Mouse (Mus musculus) lung, adult 2 months (tissue): ENCODE data around the gene Rpap2. TPM values are rescaled to one million over a fixed set of nuclear protein-coding genes. Genes with fewer than 3 reads are reported as not detected.

Experiments used
- DNase-seq: peaks from one replicate; pipeline ENCODE4 v3.0.0; 2022
- H3K4me1 ChIP-seq: fragments of 200-500 bp; 2 replicates; pipeline ENCODE4 v1.6.1; 2011; ENCODE audit warnings: low read length; ENCODE audit not compliant: control insufficient read depth, insufficient read depth
- H3K4me3 ChIP-seq: fragments of 200-500 bp; replicated peaks from 2 replicates; pipeline ENCODE3; 2011; ENCODE audit warnings: low read depth, mild to moderate bottlenecking, control low read depth, low read length; ENCODE audit errors: extremely low read depth
- CTCF ChIP-seq: fragments of 200-500 bp; IDR thresholded peaks from 2 replicates; pipeline ENCODE4 v1.5.1; 2011; ENCODE audit warnings: mild to moderate bottlenecking, low read length, control low read depth; ENCODE audit not compliant: insufficient read depth
- POLR2A ChIP-seq: fragments of 200-500 bp; IDR thresholded peaks from 2 replicates; pipeline ENCODE4 v1.6.1; 2011; ENCODE audit warnings: low read depth, mild to moderate bottlenecking, control low read depth, low read length, borderline replicate concordance; ENCODE audit errors: extremely low read depth
- WGBS: fragments of 180-500 bp; shearing (Covaris S2); methylation state at CpG from one replicate; pipeline ENCODE4 v1.1.7; 2018; 5-methylcytosine and 5-hydroxymethylcytosine counted together
- polyA plus RNA-seq: library from polyadenylated mRNA; depleted of rRNA; stranded (reverse); fragments of >200 nt; gene quantifications from 2 replicates; pipeline ENCODE4 v1.2.3, GENCODE M21; 2012

Gene Rpap2
- polyA plus RNA-seq, 1 experiment: 2.5 TPM

GRCm38 (mm10) chr5:107684380-107684779, 87.2 kb downstream of the Rpap2 start:
- no peak for DNase-seq
- WGBS: 65% methylated on average over 2 of the region's 2 CpGs
- no peak overlapping the region for H3K4me3 ChIP-seq
- peaks cover 6% of the 10 kb centered on the region for H3K4me1 ChIP-seq
- TF ChIP-seq POLR2A: no peak
- TF ChIP-seq CTCF: no peak

DNA sequence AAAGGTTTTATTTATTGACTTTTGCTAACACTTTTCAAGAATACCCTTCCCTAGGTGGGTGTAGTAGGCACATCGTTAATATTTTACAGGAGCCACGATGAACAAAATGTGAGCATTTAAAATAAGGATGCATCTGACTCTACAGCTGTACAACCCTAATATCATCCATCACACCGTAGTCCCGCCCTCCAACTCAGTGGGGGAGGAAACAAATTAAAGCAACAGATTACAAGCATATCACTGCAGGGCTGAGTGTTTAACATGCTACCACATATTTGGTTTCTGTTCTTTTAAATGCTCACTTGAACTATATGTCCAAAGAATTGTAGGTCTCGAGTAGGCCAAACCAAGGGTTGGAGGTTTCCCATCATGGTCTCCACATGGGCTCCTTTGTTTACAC, 90.0 kb downstream of the Rpap2 start:
- Histone ChIP-seq H3K4me1 (peaks cover 6% of the 10 kb centered on the region), H3K4me3 (no peak overlapping the region)
- 95% methylated on average over 5 of the region's 5 CpGs for WGBS
- TF ChIP-seq CTCF (no peak), POLR2A (no peak)
- DNase-seq: no peak

DNA sequence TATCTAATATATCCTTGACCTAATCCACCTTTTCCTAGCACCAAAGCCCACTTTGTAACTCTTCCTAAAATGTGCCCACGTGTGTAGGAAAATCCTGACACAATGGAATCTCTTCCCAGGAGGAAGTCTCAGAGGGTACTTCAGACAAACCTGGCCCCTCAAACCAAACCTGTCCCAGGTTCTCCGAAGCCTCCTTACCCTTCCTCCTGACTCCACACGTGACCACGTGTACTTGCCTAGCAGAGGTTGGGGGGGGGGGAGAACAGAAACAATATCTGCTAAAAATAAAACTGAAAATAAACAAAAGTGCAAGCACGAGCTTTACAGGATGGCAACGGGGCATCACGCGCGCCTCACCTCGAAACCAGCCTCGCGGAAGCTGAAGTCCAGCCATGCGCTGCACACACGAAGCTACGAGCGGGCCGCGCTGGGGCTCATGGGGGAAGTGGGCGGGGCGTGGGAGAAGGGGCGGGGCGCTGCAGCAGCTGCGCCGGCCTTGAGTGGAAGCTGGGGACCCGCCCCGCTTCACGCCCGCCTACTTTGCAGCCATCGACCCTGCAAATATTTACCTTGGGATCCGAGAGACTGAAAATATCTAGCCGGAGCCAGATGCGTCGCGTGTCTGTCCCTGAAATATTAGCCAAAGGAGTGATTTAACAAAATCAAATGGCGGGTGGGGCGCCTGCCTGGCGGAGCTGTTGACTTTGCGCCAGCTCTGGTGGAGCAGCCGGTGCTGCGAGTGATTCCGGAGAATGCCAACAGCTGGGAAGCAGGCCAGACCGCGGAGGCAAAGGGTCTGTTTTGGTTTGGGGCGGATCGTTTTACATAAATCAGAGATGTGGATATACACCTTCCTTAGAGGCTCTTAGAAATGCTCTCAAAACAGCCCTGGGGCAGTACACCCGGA, 90.7 kb downstream of the Rpap2 start:
- 7% methylated on average over 46 of the region's 46 CpGs for WGBS

DNA sequence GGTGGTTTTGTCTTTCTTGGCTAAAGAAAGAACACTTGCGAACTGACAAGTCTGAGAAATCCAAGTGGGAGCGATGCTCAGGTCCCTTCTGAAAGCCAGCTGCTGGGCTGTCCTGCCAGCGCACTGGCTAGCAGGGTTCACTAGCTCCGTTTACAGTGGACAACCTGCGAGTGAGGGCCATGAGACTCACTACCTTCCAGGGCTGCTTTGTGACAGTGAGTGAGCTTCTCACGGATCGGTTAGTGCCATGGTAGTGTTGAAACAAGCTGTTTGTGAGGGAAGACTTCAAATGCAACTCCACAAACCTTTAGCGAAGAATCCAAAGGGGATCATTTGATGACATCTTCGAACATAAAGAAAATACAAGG, 91.3 kb downstream of the Rpap2 start:
- peak overlapping the region; percentile 27 for H3K4me3 ChIP-seq
- TF ChIP-seq CTCF (no peak), POLR2A (no peak)
- peaks cover 6% of the 10 kb centered on the region for H3K4me1 ChIP-seq
- WGBS: 17% methylated on average over 9 of the region's 9 CpGs
- no peak for DNase-seq

More for the DNA sequence above, 90.7 kb downstream of the Rpap2 start:
- peak overlapping the region; percentile 55 for H3K4me3 ChIP-seq
- no peak for TF ChIP-seq CTCF
- TF ChIP-seq POLR2A: no peak
- DNase-seq: peak; percentile 68
- H3K4me1 ChIP-seq: peaks cover 6% of the 10 kb centered on the region

DNA sequence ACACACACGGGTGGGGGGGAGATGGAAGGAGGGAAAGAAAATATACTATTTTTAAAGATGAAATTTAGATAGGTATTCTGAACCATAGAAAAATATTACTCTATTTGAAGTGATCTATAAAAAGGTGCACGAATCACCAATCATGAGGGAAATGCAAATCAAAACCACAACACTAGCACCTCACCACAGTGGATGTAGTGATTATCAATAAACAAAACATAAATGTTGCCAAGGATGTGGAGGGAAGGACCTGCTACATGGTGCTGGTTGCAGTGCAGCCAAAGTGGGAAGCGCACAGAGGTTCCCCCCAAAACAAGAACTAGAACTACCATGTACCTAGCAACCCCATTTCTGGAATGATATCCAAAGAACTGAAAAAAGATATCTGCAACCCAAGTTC, 97.8 kb downstream of the Rpap2 start:
- WGBS: 75% methylated on average over 3 of the region's 3 CpGs
- no peak for DNase-seq
- H3K4me3 ChIP-seq: no peak overlapping the region
- no peaks in the 10 kb centered on the region for H3K4me1 ChIP-seq
- TF ChIP-seq POLR2A (no peak), CTCF (no peak)

DNA sequence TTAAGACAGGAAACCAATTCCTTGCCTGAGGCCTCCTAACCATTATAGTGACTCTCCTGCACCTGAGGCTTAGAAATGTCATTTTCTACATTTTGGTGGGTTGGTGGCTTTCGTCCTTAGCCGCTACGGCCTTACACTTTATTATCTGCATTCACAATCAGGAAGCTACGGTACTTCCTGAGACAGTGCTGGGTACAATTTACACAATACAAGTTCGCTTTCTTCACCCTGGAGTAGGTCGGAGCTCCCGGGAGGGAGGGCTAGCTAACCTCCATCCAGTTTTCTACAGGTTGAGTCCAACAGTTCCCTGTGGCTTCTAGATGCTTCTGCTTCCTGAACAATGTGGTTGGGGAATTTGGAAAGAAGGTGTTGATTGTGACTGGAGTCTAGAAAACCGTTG, 101.7 kb downstream of the Rpap2 start:
- TF ChIP-seq CTCF (no peak), POLR2A (no peak)
- 53% methylated on average over 8 of the region's 8 CpGs for WGBS

GRCm38 (mm10) chr5:107700873-107701272, 103.7 kb downstream of the Rpap2 start:
- WGBS: 73% methylated on average over 10 of the region's 10 CpGs
- no peak for TF ChIP-seq CTCF
- no peak for TF ChIP-seq POLR2A
- Histone ChIP-seq H3K4me1 (no peaks in the 10 kb centered on the region), H3K4me3 (no peak overlapping the region)
- DNase-seq: no peak

More for the DNA sequence above, 101.7 kb downstream of the Rpap2 start:
- no peak overlapping the region for H3K4me3 ChIP-seq
- DNase-seq: no peak
- H3K4me1 ChIP-seq: no peaks in the 10 kb centered on the region

DNA sequence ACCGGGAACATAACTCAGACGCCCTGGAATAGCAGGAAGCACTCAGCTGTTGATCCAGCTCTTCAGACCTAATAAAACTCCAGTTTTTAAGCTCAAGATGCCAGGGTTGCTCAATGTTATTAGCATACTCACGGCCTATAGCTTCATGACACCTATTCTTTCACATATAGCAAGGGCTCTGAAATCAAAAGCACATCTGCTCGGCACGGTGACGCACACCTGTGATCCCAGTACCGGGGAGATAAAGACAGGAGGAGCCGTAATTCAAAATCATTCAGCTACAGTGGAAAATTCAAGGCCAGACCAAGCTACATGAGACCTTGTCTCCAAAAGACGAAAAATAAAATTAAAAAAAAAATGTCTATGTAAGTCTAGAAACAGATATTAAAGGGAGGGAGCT, 104.5 kb downstream of the Rpap2 start:
- no peak for TF ChIP-seq POLR2A
- no peak for TF ChIP-seq CTCF
- 78% methylated on average over 9 of the region's 9 CpGs for WGBS
- Histone ChIP-seq H3K4me3 (no peak overlapping the region), H3K4me1 (no peaks in the 10 kb centered on the region)
- DNase-seq: no peak

DNA sequence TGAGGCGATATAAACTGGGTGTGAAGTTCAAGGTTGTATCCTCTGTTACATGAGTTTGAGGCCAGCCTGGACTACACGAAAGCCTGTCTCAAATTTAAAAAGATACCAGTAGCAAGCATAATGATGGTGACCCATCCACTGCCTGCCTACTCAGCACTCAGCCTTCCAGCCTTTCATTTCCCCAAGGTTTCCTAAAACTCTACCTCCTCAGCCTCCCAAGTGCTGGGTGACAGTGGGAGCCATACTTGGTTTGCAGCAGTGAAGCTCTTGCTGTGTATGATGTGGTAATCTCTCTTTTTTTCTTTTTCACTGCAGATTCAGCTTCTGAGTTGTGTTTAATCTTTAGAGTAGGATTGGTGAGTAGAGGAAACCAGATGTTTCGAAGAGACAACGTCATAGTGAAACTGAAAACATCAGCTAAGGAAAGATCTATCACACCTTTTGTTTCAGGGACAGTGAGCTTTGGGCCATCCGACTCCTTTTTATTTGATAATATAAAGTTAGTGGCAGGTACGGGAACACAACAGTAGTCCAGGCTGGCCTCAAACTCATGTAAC, 106.1 kb downstream of the Rpap2 start:
- no peak for DNase-seq
- no peaks in the 10 kb centered on the region for H3K4me1 ChIP-seq
- H3K4me3 ChIP-seq: no peak overlapping the region
- no peak for TF ChIP-seq CTCF
- TF ChIP-seq POLR2A: no peak
- WGBS: 71% methylated on average over 6 of the region's 6 CpGs

- no peak for TF ChIP-seq CTCF
- DNase-seq: no peak
- H3K4me3 ChIP-seq: no peak overlapping the region
- WGBS: 56% methylated on average over 4 of the region's 4 CpGs
- H3K4me1 ChIP-seq: no peaks in the 10 kb centered on the region
These were observed 108.6 kb downstream of the Rpap2 start for GRCm38 (mm10) chr5:107705756-107706155.
